Mouse (Mus musculus): ENCODE data around the gene Cetn3.

Gene Cetn3

DNA sequence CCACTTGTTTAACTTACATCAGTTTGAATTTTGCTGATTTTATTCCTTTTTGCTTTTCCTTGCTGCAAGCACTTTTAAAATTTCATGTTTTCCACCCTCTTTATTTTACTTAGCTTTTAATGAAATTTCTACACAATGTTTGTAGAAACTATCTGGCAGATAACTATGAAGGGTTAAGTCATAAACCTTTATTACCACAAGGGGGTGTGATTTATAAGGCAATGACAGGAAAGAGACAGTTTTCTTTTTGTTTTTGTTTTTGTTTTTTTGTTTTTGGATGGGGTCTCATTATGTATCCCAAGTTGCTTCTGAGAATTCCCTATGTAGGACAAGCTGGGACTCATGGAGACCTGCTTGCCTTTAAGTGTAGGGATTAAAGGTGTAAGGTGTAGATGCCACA lies 39.9 kb downstream of the Cetn3 start:
- no peak for DNase-seq (ENCODE audit: low spot score)

DNA sequence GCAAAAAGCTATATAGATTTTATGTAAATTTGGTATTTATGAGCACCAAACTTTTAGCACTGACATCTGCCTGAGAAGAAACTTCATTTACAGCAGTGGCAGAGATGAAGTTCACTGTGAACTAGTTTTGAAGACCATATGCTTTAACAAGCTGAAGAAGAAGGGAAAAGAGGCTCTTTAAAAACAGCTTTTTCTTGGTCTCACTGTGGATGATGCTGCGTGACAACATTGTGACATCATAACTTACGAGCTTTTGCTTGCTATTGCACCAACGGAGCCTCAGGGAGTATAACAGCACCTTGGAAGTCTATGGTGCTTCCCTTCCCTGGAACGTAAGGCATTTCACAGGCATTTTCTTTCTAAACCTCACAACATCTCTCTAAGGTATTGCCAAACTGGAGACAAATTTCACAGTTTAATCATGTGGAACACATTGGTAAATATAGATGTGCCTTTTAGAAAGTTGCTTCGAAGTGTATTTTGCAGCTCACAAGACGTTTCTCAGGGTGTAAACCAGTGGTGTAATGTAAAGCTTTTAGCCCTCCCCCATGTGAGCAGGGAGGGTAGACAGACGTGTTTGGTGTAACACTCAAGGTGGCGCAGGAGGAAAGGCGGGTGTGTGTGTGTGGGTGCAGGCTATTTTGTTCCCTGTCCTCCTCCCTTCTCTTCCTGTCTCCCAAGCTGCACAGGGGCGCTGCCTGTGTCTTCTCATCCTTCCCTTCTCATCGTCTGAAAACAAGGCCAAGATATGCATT lies 41.9 kb downstream of the Cetn3 start:
- no peak for DNase-seq (ENCODE audit: low spot score)

DNA sequence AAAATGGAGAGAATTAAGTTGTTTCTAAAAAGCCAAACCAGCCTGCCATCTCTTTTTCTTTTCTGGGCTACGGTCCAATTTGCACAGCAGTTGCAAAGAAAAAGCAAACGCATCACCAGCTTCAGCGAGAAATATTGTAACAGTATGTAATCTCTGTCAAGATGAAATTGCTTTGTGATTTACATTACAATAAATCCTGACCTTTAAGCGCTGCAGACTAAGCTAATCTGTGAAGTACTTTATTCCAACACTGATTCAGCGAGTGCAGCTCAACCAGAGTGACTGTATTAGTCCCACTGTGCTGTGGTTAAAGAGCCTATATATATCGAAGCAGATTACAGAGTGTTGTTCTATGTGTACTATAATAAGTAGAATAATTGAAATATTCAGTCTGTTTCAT lies 45.6 kb downstream of the Cetn3 start:
- no peak for DNase-seq (ENCODE audit: low spot score)

DNA sequence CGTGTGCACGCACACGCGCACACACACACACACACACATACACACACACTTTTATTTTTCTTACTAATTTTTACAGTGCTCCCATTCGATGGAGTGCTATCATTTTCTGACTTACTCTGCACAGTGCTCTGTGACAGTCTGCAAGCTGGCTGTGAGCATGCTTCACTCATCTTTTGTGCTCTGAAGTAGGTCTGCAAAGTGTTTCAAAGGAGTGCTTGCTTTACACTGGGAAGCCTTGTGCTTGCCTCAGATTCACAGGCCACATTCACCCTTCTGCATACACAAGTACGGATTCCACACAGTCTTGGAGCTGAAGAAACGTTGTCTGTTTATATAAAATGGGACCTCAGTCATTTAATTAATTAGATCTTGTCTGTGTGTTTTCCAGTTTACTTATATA lies 49.0 kb downstream of the Cetn3 start:
- no peak for DNase-seq (ENCODE audit: low spot score)

DNA sequence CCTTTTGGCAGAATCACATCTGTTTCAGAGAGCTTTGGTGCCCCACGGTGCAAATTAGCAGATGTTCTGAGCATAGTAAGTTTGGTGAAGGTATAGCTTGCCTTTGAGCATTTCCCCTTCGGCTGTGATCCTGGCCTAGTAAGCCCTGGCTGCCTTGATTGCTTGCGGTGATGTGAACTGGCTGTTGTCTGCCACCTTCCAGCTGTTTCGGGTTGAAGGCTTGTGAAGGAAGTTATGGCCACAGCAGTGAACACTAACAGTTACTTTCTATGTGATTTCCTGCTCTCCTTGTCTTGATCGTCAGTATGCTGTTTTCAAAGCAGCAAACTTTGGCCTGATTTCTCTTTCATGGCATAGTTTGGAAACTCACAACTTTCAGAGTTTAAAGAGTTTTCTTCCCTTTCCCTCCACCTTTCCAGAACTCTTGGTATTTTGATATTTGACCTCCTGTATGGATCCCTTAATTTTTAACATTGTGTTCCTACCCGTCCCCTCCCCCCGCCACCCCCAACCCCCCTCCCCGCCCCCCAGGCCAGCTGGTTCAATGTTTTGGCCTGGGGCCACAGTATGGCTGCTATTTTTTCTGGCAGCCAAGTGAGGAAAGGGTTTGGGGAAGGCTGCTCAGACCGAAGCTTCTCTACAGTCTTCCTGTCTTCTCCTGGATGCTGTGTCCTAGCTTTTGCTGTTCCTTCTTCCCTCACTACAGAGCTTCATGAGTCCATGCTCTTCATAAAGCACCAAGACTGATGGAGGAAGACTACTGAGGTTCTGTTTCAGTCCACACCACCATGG lies 53.7 kb downstream of the Cetn3 start:
- DNase-seq (ENCODE audit: low spot score), result no peak

DNA sequence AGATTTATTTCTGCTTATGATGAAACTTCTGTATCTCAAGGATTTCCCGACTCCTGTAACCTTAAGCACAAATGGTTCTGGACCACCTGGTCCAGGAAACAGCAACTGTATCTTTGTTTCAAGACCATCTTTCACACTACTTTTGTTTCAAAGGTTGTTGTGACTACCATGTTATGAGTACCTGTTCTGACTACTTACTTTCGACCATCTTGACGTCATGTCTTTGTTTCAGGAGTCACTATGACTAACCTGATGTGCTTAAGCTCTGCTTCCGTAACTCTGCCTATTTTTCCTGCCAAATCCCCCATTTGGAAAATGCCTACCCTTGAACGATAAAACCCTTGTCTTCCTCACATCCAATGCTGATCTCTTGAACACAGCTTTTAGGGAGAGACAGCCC lies 55.1 kb downstream of the Cetn3 start:
- DNase-seq (ENCODE audit: low spot score), result no peak

DNA sequence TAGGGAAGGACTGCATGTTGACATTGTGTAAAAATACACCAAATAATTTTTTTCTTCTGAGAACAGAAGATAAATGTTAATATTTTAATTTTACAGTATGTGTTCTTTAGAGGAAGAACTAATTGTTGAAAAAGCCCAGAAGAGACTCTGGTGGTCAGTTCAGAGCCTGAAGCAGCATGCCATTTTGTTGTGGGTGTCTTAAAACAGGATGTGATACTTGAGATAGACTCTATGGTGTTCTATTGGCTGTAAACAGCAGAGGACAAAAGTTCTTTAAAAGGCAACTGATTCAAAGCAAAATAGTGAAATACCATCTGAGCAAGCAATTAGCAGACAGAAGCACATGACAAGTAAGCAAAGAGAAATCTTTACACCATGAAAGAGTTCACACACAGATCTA lies 56.1 kb downstream of the Cetn3 start:
- DNase-seq (ENCODE audit: low spot score), result no peak

DNA sequence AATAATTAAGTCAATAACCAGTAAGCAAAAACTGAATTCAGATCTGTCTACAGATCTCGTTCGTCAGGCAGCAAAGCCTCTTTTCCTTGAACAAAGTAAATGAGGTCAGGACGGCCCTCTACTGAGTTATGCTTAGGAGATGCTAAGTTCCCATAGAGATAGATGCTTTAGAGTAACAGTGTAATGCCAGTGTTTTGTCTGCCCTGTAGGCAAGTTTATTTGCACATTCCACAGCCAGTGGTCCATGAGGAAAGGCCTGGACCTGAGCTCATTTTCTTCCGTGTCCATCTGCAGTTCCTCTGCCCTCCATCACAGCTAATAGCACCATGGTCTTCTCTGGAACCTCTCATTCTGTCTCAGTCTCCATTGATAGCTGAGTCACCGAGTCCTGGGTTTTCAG lies 57.4 kb downstream of the Cetn3 start:
- no peak for DNase-seq (ENCODE audit: low spot score)

DNA sequence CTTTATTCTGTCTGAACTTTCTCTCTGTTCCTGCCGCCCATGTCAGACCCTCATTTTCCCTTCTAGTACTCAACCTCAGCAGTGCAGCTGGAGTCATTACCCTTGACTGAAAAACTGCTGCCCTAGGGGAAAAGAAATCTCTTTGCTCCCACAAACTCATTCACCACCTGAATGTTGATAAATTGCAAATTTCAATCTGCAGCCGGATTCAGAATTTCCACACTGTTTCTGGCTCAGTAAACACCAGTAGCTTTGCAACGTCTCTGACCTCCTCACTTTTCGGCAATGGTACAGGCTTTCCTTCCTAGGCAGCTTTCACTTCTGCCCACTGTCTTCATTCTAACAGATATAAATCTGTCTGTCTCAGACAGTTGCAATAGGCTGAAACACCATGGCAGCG lies 57.8 kb downstream of the Cetn3 start:
- DNase-seq (ENCODE audit: low spot score), result no peak

DNA sequence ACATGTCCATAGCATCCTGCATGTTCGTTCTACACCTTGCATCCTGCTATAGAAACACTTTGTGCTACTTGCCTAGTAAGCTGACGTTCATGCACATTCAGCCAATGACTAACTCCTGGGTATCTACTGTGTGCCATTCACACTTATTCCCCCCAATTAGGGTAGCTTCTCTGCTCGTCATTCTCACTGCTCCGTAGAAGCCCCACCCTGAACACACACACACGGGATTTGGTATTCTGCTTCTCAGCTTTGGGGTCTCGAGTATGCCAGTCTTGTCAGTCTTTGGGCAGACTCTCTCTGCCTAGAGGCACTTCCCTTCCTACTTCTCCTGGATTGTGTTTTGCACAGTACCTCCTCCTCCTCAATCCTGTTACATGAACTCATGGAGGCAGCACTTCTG lies 59.4 kb downstream of the Cetn3 start:
- DNase-seq (ENCODE audit: low spot score), result no peak
